Mouse (Mus musculus) cerebellum, adult 18-20 months (tissue): Measurements from ENCODE around the gene Cd22.
"Not testable (repeated sequence)": the region's sequence is repeated elsewhere in the genome, so short reads cannot be mapped to it uniquely, and the experiment has no call there.

Experiments used
- DNase-seq, 2 experiments: peaks; one replicate each; pipeline ENCODE4 v3.0.0; 2021

Cd22 gene

GRCm38 (mm10) chr7:30859635-30860402, 20.3 kb downstream of the Cd22 start:
- DNase-seq = peak; percentile 26 to 28

GRCm38 (mm10) chr7:30859290-30859634, 20.9 kb downstream of the Cd22 start:
- peak; percentile 30 to 43 for DNase-seq

- no peak for DNase-seq
These were observed 22.4 kb downstream of the Cd22 start for GRCm38 (mm10) chr7:30857746-30858145.

- DNase-seq = no peak
These were observed 24.1 kb downstream of the Cd22 start, which contains the start of gene Ffar3 for GRCm38 (mm10) chr7:30856078-30856477. Ffar3 (minus strand) TSS chr7:30856178.

- no peak for DNase-seq
These were observed 28.7 kb downstream of the Cd22 start for GRCm38 (mm10) chr7:30851421-30851820.

- no peak for DNase-seq
These were observed 32.2 kb downstream of the Cd22 start for GRCm38 (mm10) chr7:30847934-30848333.

- DNase-seq = no peak
These were observed 32.8 kb downstream of the Cd22 start for GRCm38 (mm10) chr7:30847386-30847785.

GRCm38 (mm10) chr7:30846505-30847053, 33.6 kb downstream of the Cd22 start:
- DNase-seq = no peak

- DNase-seq = no peak
These were observed 35.4 kb downstream of the Cd22 start for GRCm38 (mm10) chr7:30844676-30845297.

GRCm38 (mm10) chr7:30842092-30842491, 38.0 kb downstream of the Cd22 start:
- DNase-seq = no peak

GRCm38 (mm10) chr7:30841379-30841778, 38.8 kb downstream of the Cd22 start:
- DNase-seq = no peak

GRCm38 (mm10) chr7:30840306-30840705, 39.8 kb downstream of the Cd22 start:
- DNase-seq = no peak

- no peak for DNase-seq
These were observed 42.9 kb downstream of the Cd22 start for GRCm38 (mm10) chr7:30837277-30837676.

- not testable (repeated sequence) for DNase-seq
These were observed 47.5 kb downstream of the Cd22 start for GRCm38 (mm10) chr7:30832684-30833083.

- no peak for DNase-seq
These were observed 47.9 kb downstream of the Cd22 start for GRCm38 (mm10) chr7:30832261-30832660.

- no peak for DNase-seq
These were observed 50.7 kb downstream of the Cd22 start for GRCm38 (mm10) chr7:30829428-30829827.

- not testable (repeated sequence) for DNase-seq
These were observed 51.3 kb downstream of the Cd22 start for GRCm38 (mm10) chr7:30828871-30829270.

GRCm38 (mm10) chr7:30826660-30827059, 53.5 kb downstream of the Cd22 start:
- no peak for DNase-seq

- no peak for DNase-seq
These were observed 55.8 kb downstream of the Cd22 start for GRCm38 (mm10) chr7:30824306-30824705.

GRCm38 (mm10) chr7:30823675-30824074, 56.5 kb downstream of the Cd22 start, which contains the start of gene Ffar2:
Ffar2 (minus strand) TSS chr7:30823775.
- DNase-seq = no peak

GRCm38 (mm10) chr7:30821532-30821931, 58.6 kb downstream of the Cd22 start:
- DNase-seq = no peak

GRCm38 (mm10) chr7:30820854-30821445, 59.2 kb downstream of the Cd22 start:
- DNase-seq = no peak

GRCm38 (mm10) chr7:30820131-30820530, 60.0 kb downstream of the Cd22 start:
- DNase-seq = no peak
